Mouse (Mus musculus) spleen, postnatal 14 days (tissue): ENCODE measurements around the gene Akap13.

ENCODE experiments used
- DNase-seq, 2 experiments: peaks; one replicate each; pipeline ENCODE4 v3.0.0; 2021 to 2022; ENCODE audit warnings: low spot score in 2 of 2

The Akap13 gene

GRCm38 (mm10) chr7:75558225-75558624 is 102.9 kb downstream of the Akap13 start:
- DNase-seq, result no peak

- no peak for DNase-seq
Measured at GRCm38 (mm10) chr7:75559119-75559518, 103.8 kb downstream of the Akap13 start.

- DNase-seq, result no peak
Measured at GRCm38 (mm10) chr7:75559915-75560314, 104.6 kb downstream of the Akap13 start.

GRCm38 (mm10) chr7:75560566-75560965 is 105.2 kb downstream of the Akap13 start:
- DNase-seq, result no peak

- DNase-seq, result no peak
Measured at GRCm38 (mm10) chr7:75561134-75561533, 105.8 kb downstream of the Akap13 start.

- DNase-seq, result no peak
Measured at GRCm38 (mm10) chr7:75568276-75568675, 112.9 kb downstream of the Akap13 start.

- no peak for DNase-seq
Measured at GRCm38 (mm10) chr7:75568883-75569282, 113.5 kb downstream of the Akap13 start.

GRCm38 (mm10) chr7:75570218-75570617 is 114.9 kb downstream of the Akap13 start:
- DNase-seq, result no peak

- no peak for DNase-seq
Measured at GRCm38 (mm10) chr7:75571078-75571477, 115.7 kb downstream of the Akap13 start.

- DNase-seq, result no peak
Measured at GRCm38 (mm10) chr7:75572127-75572526, 116.8 kb downstream of the Akap13 start.

GRCm38 (mm10) chr7:75575120-75575649 is 119.9 kb downstream of the Akap13 start:
- DNase-seq, result no peak

GRCm38 (mm10) chr7:75575800-75576585 is 120.7 kb downstream of the Akap13 start:
- DNase-seq, result no peak

GRCm38 (mm10) chr7:75576851-75577250 is 121.5 kb downstream of the Akap13 start:
- DNase-seq, result no peak

- no peak for DNase-seq
Measured at GRCm38 (mm10) chr7:75577353-75577752, 122.0 kb downstream of the Akap13 start.

- no peak for DNase-seq
Measured at GRCm38 (mm10) chr7:75578647-75579046, 123.3 kb downstream of the Akap13 start.

GRCm38 (mm10) chr7:75582091-75582490 is 126.8 kb downstream of the Akap13 start:
- no peak for DNase-seq

GRCm38 (mm10) chr7:75584100-75584499 is 128.8 kb downstream of the Akap13 start:
- DNase-seq, result no peak

GRCm38 (mm10) chr7:75585409-75585808 is 130.1 kb downstream of the Akap13 start:
- DNase-seq, result no peak

GRCm38 (mm10) chr7:75586113-75586512 is 130.8 kb downstream of the Akap13 start:
- DNase-seq, result peak; percentile 50 to 57

GRCm38 (mm10) chr7:75587727-75588126 is 132.4 kb downstream of the Akap13 start:
- DNase-seq, result peak in 1 of 2 experiments; percentile 60

GRCm38 (mm10) chr7:75589304-75589973 is 134.1 kb downstream of the Akap13 start:
- no peak for DNase-seq

- DNase-seq, result no peak
Measured at GRCm38 (mm10) chr7:75591961-75592360, 136.6 kb downstream of the Akap13 start.

- no peak for DNase-seq
Measured at GRCm38 (mm10) chr7:75594801-75595200, 139.5 kb downstream of the Akap13 start.
